Mouse (Mus musculus): Measurements from ENCODE around the gene Galt.

- no peak for TF ChIP-seq POLR2A (IDR thresholded peaks at IDR 0.05; ENCODE audit: extremely low read depth, insufficient read depth, low read length)
- TF ChIP-seq CTCF (IDR thresholded peaks at IDR 0.05; ENCODE audit: extremely low read depth, insufficient read depth, low read length): no peak
These were observed 3.0 kb downstream of the Galt start for GRCm38 (mm10) chr4:41758021-41758420.
